Mouse (Mus musculus) left cerebral cortex, adult 9 months (tissue): ENCODE results near the gene Abl1.

ENCODE experiments used
- DNase-seq, 2 experiments: peaks; one replicate each; pipeline ENCODE4 v3.0.0; 2022; ENCODE audit warnings: low spot score in 2 of 2

Abl1 gene

GRCm38 (mm10) chr2:31689045-31689444 is 869 bp downstream of the Abl1 start:
- no peak for DNase-seq

GRCm38 (mm10) chr2:31690063-31690462 is 1.9 kb downstream of the Abl1 start:
- no peak for DNase-seq

DNA sequence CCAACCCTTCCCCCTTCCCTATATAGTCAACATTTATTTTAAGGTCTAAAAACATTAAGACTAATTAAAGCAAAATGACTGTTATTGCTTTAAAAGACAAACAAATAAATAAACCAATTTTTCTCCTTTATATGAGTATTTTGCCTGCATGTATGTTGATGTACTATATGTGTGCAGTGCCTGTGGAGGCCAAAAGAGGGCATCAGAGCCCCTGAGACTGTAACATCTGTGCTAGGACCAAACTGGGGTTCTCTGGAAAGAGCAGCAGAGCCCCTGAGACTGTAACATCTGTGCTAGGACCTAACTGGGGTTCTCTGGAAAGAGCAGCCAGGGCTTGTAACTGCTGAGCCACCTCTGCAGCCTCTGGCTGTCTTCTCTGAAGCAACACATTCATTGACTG is 10.0 kb downstream of the Abl1 start:
- DNase-seq = no peak

GRCm38 (mm10) chr2:31700545-31701446 is 12.6 kb downstream of the Abl1 start:
- no peak for DNase-seq

DNA sequence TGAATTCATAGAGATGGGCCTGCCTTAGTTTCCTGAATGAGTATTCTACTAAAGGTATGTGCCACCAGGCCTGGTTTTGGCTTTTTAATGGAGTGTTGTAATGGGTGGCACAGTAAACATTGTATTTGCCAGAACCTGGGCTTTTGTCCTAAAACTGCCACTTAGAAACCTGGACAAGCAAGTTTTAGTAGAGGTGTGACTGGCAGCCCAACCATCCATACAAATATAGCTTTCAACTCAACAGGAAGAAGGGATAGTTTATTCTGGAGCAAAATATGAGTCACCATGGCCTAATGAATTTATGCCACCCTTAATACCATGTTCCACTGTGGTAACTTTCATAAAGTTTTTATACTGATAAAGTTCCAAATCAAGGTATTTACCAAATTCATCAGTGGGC is 15.1 kb downstream of the Abl1 start:
- DNase-seq = no peak

DNA sequence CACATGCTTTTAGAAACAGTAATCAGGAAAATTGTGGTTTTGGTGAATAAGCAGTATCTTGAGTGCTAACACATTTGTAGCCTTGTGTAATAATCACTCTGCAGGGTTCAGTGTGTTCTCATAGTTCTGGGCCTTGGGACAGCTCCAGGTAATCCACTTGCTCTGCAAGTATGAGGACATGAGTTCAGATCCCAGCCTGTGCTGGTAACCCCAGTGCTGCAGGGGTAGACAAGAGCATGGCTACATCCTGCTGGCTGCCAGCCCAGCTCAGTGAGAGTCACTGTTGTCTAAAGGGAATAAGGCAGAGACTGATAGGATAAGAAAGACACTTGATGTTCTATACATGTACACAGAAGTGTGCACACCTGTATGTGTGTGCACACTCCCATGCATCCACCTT is 17.7 kb downstream of the Abl1 start:
- DNase-seq = no peak

DNA sequence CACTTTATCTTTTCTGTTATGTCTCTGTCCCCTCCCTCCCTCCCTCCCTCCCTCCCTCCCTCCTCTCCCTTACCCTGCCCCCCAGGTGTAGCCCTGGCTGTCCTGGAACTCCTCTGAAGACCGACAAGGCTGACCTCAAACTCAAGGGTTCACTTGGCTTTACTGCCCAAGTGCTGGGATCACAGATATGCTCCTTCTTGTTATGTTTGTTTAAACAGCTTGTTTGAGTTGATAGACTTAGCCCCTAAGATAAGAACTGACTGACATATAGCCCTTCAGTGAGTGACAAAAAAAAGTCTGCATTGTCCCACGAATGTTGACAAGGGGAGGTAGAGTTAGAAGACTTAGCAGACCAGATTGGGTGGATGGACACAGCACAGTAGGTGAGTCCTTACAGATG is 18.4 kb downstream of the Abl1 start:
- no peak for DNase-seq

DNA sequence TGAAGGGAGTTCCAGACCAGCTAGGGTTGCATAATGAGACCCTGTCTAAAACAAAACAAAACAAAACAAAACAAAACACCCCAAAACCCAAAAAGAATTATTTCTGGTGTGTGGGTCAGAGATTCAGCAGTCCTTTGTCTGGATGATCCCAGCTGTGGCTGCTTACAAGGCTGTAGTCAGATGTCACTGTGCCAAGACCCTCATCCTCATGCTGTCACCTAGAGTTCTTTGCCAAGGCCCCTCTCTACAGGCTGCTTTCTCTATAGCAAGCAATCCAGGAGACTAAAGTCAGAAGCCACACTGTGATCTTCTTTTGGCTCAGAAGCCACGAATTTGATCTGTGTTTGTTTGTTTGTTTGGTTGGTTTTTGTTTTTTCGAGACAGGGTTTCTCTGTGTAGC is 24.5 kb downstream of the Abl1 start:
- no peak for DNase-seq

DNA sequence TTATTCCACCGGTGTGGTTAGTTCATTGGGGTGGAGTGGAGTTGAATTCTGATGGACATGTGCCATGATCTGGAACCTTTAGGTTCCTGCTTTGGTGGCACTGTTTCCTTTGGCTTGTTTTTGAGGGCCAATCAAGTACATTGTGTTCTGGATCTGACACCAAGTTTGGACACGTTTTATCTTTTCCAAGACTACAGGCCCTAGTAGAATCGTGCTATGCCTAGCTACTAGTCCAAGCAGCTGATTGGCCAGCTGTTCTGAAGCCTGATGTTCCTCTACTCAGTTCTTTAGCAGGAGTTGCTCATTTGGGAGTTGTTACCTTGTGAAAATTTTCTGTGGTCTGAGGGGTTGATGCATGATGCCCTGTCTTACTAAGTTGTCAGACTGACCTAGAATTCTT is 25.6 kb downstream of the Abl1 start:
- DNase-seq = no peak

- no peak for DNase-seq
These were observed 26.6 kb downstream of the Abl1 start for GRCm38 (mm10) chr2:31714780-31715179.

GRCm38 (mm10) chr2:31715985-31716384 is 27.8 kb downstream of the Abl1 start:
- DNase-seq = peak; percentile 37 to 72

DNA sequence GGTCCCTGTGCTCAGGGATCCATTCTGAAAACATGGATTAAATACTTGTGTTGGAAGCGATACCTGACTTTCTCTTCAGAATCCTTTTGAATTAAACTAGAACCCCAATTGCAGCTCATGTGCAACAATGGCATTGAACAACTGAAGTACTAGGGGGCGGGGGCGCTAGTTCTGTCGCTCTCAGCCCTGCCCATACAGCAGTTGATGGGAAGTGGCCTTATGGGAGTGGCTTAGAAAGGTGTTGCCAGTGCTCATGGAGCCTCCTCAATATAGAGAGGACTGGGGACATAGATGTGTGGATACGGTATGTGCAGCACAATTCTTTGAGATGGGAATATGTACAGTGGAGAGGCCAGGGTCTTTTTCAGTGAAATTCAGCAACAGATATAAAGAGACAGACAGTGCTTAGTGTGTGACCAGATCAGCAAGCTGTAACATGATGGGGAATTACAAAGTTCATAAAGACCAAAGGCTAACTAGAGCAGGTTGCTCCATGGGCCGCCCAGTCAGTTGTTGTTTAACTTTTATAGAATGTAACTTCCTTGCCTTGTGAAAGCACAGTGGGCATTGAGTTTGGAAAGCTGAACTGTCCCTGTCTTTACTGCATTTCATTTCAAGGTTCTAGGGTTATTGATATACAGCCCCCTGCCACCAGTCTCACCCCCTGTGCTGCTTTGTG is 31.2 kb downstream of the Abl1 start:
- DNase-seq = no peak

DNA sequence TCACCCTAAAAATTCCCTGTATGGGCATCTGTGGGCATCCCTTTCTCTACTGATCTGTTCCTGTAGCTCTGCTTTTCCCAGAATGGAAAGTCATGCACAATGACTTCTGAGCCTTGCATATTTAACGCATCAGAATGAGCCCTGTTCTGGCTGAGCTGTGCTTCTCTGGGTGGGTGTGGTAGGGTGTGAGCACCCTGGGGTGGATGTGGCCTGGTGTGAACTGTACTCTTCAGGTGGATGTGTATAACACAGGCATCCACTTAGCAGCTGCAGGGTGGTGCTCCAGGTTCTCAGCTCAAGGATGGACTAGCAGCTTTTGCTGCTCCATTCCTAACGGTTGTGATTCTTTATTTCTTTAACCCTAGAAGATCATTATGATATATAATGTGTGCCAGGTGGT is 31.8 kb downstream of the Abl1 start:
- no peak for DNase-seq

DNA sequence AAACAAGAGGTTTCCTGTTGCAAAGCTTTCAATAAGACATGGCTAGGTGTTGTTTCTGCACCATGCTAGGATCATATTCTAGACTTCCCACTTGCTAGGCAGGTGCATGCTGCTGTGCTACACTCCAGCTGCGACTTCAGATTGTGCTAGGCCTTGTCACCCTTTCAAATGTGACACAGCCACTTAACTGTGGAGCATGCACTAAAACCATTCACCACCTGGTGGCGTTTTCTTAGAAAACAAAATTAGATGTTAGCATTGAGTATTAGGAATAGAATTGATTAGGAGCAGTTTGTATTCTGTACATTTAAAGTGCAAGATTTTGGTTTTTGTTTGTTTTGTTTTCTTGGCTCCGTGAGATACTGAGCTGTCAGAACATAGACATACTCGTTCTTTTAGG is 32.6 kb downstream of the Abl1 start:
- no peak for DNase-seq

- no peak for DNase-seq
These were observed 36.7 kb downstream of the Abl1 start for GRCm38 (mm10) chr2:31724730-31725490.

DNA sequence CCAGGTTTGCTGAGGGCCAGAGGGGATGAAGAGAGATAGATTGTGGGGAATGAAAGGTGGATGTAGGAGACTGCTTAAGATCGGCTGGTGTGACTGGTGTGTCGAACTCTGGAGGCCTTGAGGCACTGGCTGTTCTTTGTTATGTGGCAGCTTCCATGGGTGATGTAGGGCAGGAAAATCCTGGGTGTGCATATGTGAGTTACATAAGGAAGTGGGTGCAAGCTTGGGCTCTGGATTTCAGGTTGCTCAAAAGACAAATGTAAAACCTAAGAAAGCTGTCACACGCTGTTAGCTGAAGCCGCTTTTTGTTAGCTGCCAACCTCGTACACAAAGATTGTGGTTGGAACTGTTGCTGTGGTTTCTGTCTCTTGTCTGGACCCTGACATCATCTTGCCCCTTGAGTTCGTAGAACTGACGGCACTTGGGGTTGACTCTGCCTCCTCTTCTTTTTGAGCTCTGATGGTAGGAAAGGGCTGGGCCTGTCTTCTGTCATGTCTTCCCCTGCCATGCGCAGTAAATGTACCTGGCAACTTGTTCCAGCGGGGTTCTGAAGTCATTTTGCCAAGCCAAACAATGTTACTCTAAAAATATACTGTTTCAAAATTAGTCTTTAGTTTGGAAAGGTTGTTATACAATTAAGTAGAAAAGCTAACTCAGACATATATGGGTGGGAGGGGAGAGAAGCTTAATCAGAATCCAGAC is 39.6 kb downstream of the Abl1 start:
- DNase-seq = peak; percentile 30 to 44

DNA sequence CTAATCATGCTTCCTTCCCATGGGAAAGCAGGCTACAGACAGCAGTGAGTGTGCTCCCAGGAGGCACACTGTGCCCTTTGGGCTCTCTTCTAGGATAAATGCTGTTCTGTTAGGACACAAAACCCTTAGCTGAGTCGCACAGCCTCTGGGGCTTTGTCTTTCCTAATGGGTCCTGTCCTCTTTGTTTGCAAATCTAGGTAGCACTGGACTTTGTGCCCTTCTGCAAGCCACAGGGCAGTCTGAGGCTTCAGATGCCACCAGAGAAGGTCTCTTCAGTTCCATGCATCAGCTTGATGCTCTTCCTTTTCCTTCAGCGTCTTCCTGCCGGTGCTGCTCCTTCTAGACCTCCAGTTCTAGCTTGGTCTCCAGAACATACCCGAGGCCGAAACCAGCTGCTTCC is 42.5 kb downstream of the Abl1 start:
- DNase-seq = no peak

- DNase-seq = no peak
These were observed 44.3 kb downstream of the Abl1 start for GRCm38 (mm10) chr2:31732497-31732896.

GRCm38 (mm10) chr2:31733558-31733957 is 45.4 kb downstream of the Abl1 start:
- no peak for DNase-seq

DNA sequence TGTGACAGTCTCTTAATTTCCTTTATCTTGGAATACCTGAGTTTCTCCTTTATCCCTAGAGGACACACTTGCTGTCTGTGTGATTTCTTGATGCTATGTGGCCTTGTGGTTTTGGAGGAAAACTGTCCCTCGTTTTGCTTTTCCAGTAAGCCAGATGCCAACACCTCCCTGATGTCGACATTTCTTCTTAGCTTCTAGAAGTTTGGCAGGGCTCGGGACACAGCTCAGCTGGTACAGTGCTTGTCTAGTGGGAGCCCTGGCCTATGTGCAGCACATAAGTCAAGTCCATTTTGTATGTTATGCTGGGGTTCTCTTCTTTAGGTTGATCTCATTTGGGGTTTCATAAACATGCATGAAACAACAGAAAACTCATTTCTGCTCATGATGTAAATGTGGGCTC is 50.9 kb downstream of the Abl1 start:
- DNase-seq = no peak

DNA sequence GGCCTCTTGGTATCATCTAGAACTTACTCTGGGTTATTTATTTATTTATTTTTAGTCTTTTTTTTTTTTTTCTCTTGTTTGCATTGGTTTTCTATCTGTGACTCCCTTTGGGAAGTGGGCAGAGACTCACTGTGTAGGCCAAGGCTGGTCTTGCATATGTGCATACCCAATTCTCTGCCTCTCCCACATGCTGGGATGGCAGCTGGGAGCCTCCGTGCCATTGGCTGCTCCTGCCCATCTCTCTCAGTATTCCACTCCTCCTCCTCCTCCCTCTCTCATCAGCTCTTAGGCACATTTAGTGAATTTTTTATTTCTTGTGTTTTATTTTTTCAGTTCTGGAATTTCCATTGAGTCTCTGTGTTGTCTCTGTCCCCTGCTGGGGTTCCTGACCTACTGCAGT is 53.6 kb downstream of the Abl1 start:
- no peak for DNase-seq

DNA sequence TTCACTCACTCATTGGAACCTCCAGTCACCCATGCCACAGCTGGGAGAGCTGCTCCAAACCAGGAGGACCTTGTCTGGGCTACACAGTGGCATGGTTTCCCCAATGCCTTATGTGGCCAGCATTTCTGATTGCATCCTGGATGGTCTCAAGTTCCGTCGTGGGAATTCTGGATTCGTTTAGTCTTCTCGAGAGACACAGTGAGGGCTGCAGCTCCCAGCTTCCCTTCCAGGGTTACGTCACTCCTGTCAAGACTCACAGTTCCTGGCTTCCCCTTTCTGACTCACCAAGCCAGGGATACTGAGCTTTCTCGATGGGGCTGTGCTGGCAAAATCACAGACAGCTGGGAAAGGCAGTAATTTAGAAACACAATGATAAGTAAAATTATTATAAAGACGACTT is 54.0 kb downstream of the Abl1 start:
- DNase-seq = no peak
